Mouse (Mus musculus): Measurements from ENCODE around the gene Scd2. TPM values are rescaled to one million over a fixed set of nuclear protein-coding genes. Genes with fewer than 3 reads are reported as not detected.

Scd2 gene
- total and polyA plus RNA-seq, 3 experiments, result 47.4 to 593 (median 392) TPM

DNA sequence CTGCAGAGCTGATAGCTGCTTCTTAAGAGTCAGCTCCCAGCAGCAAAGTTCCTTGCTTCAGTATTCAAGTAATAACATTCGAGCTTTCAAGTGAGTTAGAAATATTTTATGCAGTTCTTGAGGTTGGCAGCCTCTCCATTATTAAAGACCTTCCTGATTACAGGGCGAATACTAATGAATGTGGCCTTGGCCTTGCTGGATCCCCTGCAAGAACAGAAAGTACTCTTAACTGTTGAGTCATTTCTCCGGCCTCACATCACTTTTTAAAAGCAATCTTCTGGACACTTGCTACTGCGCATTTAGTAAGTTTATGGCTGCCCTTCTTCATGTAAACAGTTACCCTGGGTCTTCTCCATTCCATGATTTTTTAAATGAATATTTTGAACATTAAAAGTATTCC lies 27.7 kb downstream of the Scd2 start:
- Histone ChIP-seq H3K79me2 (ENCODE audit: control insufficient read depth, insufficient read depth, low read length, poor library complexity) (no peaks in the 10 kb centered on the region), H3K4me3 (ENCODE audit: control insufficient read depth in 1 of 2, insufficient read depth in 1 of 2, low read depth in 2 of 2, low read length in 2 of 2) (no peak overlapping the region), H3K36me3 (ENCODE audit: control insufficient read depth in 1 of 2, insufficient read depth in 2 of 2, low read length in 2 of 2) (peaks cover 0 to 5% of the 10 kb centered on the region in 2 experiments; a peak in 2 of 4 replicates), H3K27ac (ENCODE audit: control insufficient read depth, low read depth, low read length) (no peak overlapping the region), H3K27me3 (ENCODE audit: control insufficient read depth in 1 of 2, insufficient read depth in 2 of 2, low read length in 2 of 2) (no peaks in the 10 kb centered on the region), H3K9me3 (replicated peaks; ENCODE audit: insufficient read depth, low read length) (no peaks in the 10 kb centered on the region), H3K4me1 (ENCODE audit: control insufficient read depth in 1 of 2, insufficient read depth in 2 of 2, low read length in 2 of 2) (peaks cover 4 to 8% of the 10 kb centered on the region in 2 experiments), H3K9ac (ENCODE audit: control insufficient read depth, low read depth, low read length, poor library complexity, severe bottlenecking) (no peak overlapping the region)
- TF ChIP-seq RAD21 (IDR thresholded peaks at IDR 0.05; ENCODE audit: low read depth, low read length), result no peak
- no peak for TF ChIP-seq ZKSCAN1 (IDR thresholded peaks at IDR 0.05; ENCODE audit: low read depth, low read length)
- TF ChIP-seq POLR2AphosphoS2 (IDR thresholded peaks at IDR 0.05; ENCODE audit: low read length), result no peak
- no peak for TF ChIP-seq EP300 (IDR thresholded peaks at IDR 0.05; ENCODE audit: low read depth in 1 of 2, low read length in 2 of 2)
- TF ChIP-seq CHD1 (IDR thresholded peaks at IDR 0.05; ENCODE audit: low read depth, low read length), result no peak
- TF ChIP-seq TBP (IDR thresholded peaks at IDR 0.05; ENCODE audit: low read depth, low read length), result no peak
- TF ChIP-seq POLR2AphosphoS5 (IDR thresholded peaks at IDR 0.05; ENCODE audit: borderline replicate concordance, low read depth, low read length), result no peak
- no peak for TF ChIP-seq UBTF (IDR thresholded peaks at IDR 0.05; ENCODE audit: borderline replicate concordance, insufficient read depth, low read depth, low read length)
- no peak for DNase-seq (ENCODE audit: low read depth, low spot score)

GRCm38 (mm10) chr19:44321631-44322030 lies 28.2 kb downstream of the Scd2 start:
- no peak for TF ChIP-seq BHLHE40 (IDR thresholded peaks at IDR 0.05; ENCODE audit: borderline replicate concordance, low read depth, low read length)
- no peak for TF ChIP-seq MYC (IDR thresholded peaks at IDR 0.05; ENCODE audit: low read depth, low read length)
- no peak for TF ChIP-seq ZC3H11A (IDR thresholded peaks at IDR 0.05; ENCODE audit: low read depth, low read length)
- TF ChIP-seq ETS1 (IDR thresholded peaks at IDR 0.05; ENCODE audit: low read depth, low read length), result no peak
- TF ChIP-seq ZMIZ1 (IDR thresholded peaks at IDR 0.05; ENCODE audit: low read depth, low read length), result no peak
- no peak for TF ChIP-seq SMC3 (IDR thresholded peaks at IDR 0.05; ENCODE audit: low read depth, low read length)
- TF ChIP-seq TBP (IDR thresholded peaks at IDR 0.05; ENCODE audit: low read depth, low read length), result no peak
- no peak for TF ChIP-seq ZNF384 (IDR thresholded peaks at IDR 0.05; ENCODE audit: low read depth, low read length)
- no peak for TF ChIP-seq MAZ (IDR thresholded peaks at IDR 0.05; ENCODE audit: low read depth, low read length)
- no peak for TF ChIP-seq POLR2A (IDR thresholded peaks at IDR 0.05; ENCODE audit: control insufficient read depth in 1 of 2, insufficient read depth in 1 of 2, low read depth in 1 of 2, low read length in 2 of 2, poor library complexity in 1 of 2)
- no peak for TF ChIP-seq MAX (IDR thresholded peaks at IDR 0.05; ENCODE audit: low read length)
- TF ChIP-seq TCF12 (IDR thresholded peaks at IDR 0.05; ENCODE audit: low read depth, low read length), result no peak
- no peak for TF ChIP-seq USF1 (IDR thresholded peaks at IDR 0.05; ENCODE audit: low read depth, low read length)
- no peak for TF ChIP-seq JUND (IDR thresholded peaks at IDR 0.05; ENCODE audit: low read depth, low read length)
- no peak for TF ChIP-seq MXI1 (IDR thresholded peaks at IDR 0.05; ENCODE audit: low read depth, low read length)
- no peak for TF ChIP-seq SIN3A (IDR thresholded peaks at IDR 0.05; ENCODE audit: low read length)
- no peak for TF ChIP-seq MEF2A (IDR thresholded peaks at IDR 0.05; ENCODE audit: extremely low read depth, insufficient replicate concordance, low read depth, low read length, poor library complexity, severe bottlenecking)
- Histone ChIP-seq H3K4me3 (ENCODE audit: control insufficient read depth in 1 of 2, insufficient read depth in 1 of 2, low read depth in 2 of 2, low read length in 2 of 2) (no peak overlapping the region), H3K79me2 (ENCODE audit: control insufficient read depth, insufficient read depth, low read length, poor library complexity) (no peaks in the 10 kb centered on the region), H3K9ac (ENCODE audit: control insufficient read depth, low read depth, low read length, poor library complexity, severe bottlenecking) (no peak overlapping the region), H3K36me3 (ENCODE audit: control insufficient read depth in 1 of 2, insufficient read depth in 2 of 2, low read length in 2 of 2) (0 out of 4 replicates have a peak, but pooled peaks cover 0 to 2% of the 10 kb centered on the region in 2 experiments), H3K4me1 (ENCODE audit: control insufficient read depth in 1 of 2, insufficient read depth in 2 of 2, low read length in 2 of 2) (peaks cover 2 to 5% of the 10 kb centered on the region in 2 experiments), H3K27ac (ENCODE audit: control insufficient read depth, low read depth, low read length) (no peak overlapping the region), H3K9me3 (replicated peaks; ENCODE audit: insufficient read depth, low read length) (no peaks in the 10 kb centered on the region), H3K27me3 (ENCODE audit: control insufficient read depth in 1 of 2, insufficient read depth in 2 of 2, low read length in 2 of 2) (no peaks in the 10 kb centered on the region)
- no peak for DNase-seq (ENCODE audit: low read depth, low spot score)

Data from MEL (cell line).